Mouse (Mus musculus) MEL (cell line): ENCODE results near the gene Dlgap1. TPM values are rescaled to one million over a fixed set of nuclear protein-coding genes. Genes with fewer than 3 reads are reported as not detected.

Experiments used
- DNase-seq: peaks from one replicate; pipeline ENCODE4 v3.0.0; 2011; ENCODE audit warnings: low read depth, low spot score
- H3K27ac ChIP-seq: 2 replicates; pipeline ENCODE4 v1.5.1; 2012; ENCODE audit warnings: low read depth, mild to moderate bottlenecking, control low read depth, low read length, moderate library complexity; ENCODE audit not compliant: control insufficient read depth
- H3K27me3 ChIP-seq, 2 experiments: fragments of 150-350 bp in 1 of 2; sonication (generic) in 1 of 2; 2 replicates each; pipeline ENCODE4 v1.6.1; 2012; ENCODE audit warnings: low read length in 2 of 2, mild to moderate bottlenecking in 2 of 2, improper control_type of control experiment in 1 of 2, moderate library complexity in 1 of 2; ENCODE audit not compliant: insufficient read depth in 2 of 2, control insufficient read depth in 1 of 2
- H3K36me3 ChIP-seq, 2 experiments: 2 replicates each; pipeline ENCODE4 v1.6.1; 2012 to 2014; ENCODE audit warnings: low read length in 2 of 2, improper control_type of control experiment in 1 of 2, inconsistent platforms in 1 of 2, mild to moderate bottlenecking in 1 of 2; ENCODE audit not compliant: insufficient read depth in 2 of 2, control insufficient read depth in 1 of 2
- H3K4me1 ChIP-seq, 2 experiments: fragments of 150-350 bp in 1 of 2; sonication (generic) in 1 of 2; 2 replicates each; pipeline ENCODE4 v1.6.1; 2012; ENCODE audit warnings: low read length in 2 of 2, improper control_type of control experiment in 1 of 2, mild to moderate bottlenecking in 1 of 2; ENCODE audit not compliant: insufficient read depth in 2 of 2, control insufficient read depth in 1 of 2
- H3K4me3 ChIP-seq, 2 experiments: fragments of 150-350 bp in 1 of 2; sonication (generic) in 1 of 2; 2 replicates each; pipeline ENCODE4 v1.5.1; 2012; ENCODE audit warnings: low read depth in 2 of 2, low read length in 2 of 2, mild to moderate bottlenecking in 2 of 2, moderate library complexity in 2 of 2, control low read depth in 1 of 2, improper control_type of control experiment in 1 of 2; ENCODE audit not compliant: control insufficient read depth in 1 of 2, insufficient read depth in 1 of 2
- H3K79me2 ChIP-seq: 2 replicates; pipeline ENCODE4 v1.6.1; 2012; ENCODE audit warnings: mild to moderate bottlenecking, low read length, moderate library complexity; ENCODE audit not compliant: control insufficient read depth, poor library complexity, insufficient read depth
- H3K9ac ChIP-seq: 2 replicates; pipeline ENCODE4 v1.6.1; 2012; ENCODE audit warnings: low read depth, mild to moderate bottlenecking, control low read depth, low read length, moderate library complexity; ENCODE audit not compliant: control insufficient read depth, poor library complexity, severe bottlenecking
- H3K9me3 ChIP-seq: fragments of 150-350 bp; sonication (generic); replicated peaks from 2 replicates; pipeline ENCODE4 v1.6.1; 2012; ENCODE audit warnings: mild to moderate bottlenecking, low read length, improper control_type of control experiment, moderate library complexity; ENCODE audit not compliant: insufficient read depth
- GABPA ChIP-seq: IDR thresholded peaks from 2 replicates; pipeline ENCODE4 v1.6.1; 2012; ENCODE audit warnings: low read depth, mild to moderate bottlenecking, inconsistent platforms, low read length, improper control_type of control experiment, moderate library complexity
- HCFC1 ChIP-seq: IDR thresholded peaks from 2 replicates; pipeline ENCODE4 v1.6.1; 2012; ENCODE audit warnings: low read depth, mild to moderate bottlenecking, inconsistent platforms, low read length, improper control_type of control experiment, moderate library complexity
- JUND ChIP-seq: IDR thresholded peaks from 2 replicates; pipeline ENCODE4 v1.6.1; 2011; ENCODE audit warnings: low read depth, mild to moderate bottlenecking, improper control_type of control experiment, low read length
- KAT2A ChIP-seq: conservative IDR thresholded peaks from 2 replicates; pipeline ENCODE4 v1.6.1; 2012; ENCODE audit warnings: low read depth, low read length, improper control_type of control experiment, inconsistent platforms
- MXI1 ChIP-seq: IDR thresholded peaks from 2 replicates; pipeline ENCODE4 v1.6.1; 2011; ENCODE audit warnings: mild to moderate bottlenecking, low read depth, low read length, improper control_type of control experiment
- RCOR1 ChIP-seq: IDR thresholded peaks from 2 replicates; pipeline ENCODE4 v1.6.1; 2012; ENCODE audit warnings: low read depth, mild to moderate bottlenecking, inconsistent platforms, low read length, improper control_type of control experiment
- SIN3A ChIP-seq: IDR thresholded peaks from 2 replicates; pipeline ENCODE4 v1.6.1; 2012; ENCODE audit warnings: low read length, improper control_type of control experiment, inconsistent platforms
- TAL1 ChIP-seq: IDR thresholded peaks from 2 replicates; pipeline ENCODE4 v1.6.1; 2012; ENCODE audit warnings: mild to moderate bottlenecking, inconsistent platforms, low read length, moderate library complexity, mixed read lengths
- UBTF ChIP-seq: IDR thresholded peaks from 2 replicates; pipeline ENCODE4 v1.6.1; 2012; ENCODE audit warnings: low read depth, mild to moderate bottlenecking, inconsistent platforms, low read length, improper control_type of control experiment, moderate library complexity, borderline replicate concordance; ENCODE audit not compliant: insufficient read depth
- USF1 ChIP-seq: IDR thresholded peaks from 2 replicates; pipeline ENCODE4 v1.6.1; 2014; ENCODE audit warnings: low read depth, mild to moderate bottlenecking, inconsistent platforms, low read length, improper control_type of control experiment, moderate library complexity
- ZKSCAN1 ChIP-seq: IDR thresholded peaks from 2 replicates; pipeline ENCODE4 v1.6.1; 2012; ENCODE audit warnings: low read depth, mild to moderate bottlenecking, inconsistent platforms, low read length, improper control_type of control experiment, moderate library complexity
- ZMIZ1 ChIP-seq: IDR thresholded peaks from 2 replicates; pipeline ENCODE4 v1.6.1; 2012; ENCODE audit warnings: low read depth, mild to moderate bottlenecking, inconsistent platforms, low read length, improper control_type of control experiment, moderate library complexity
- polyA plus RNA-seq, 2 experiments: library from polyadenylated mRNA; stranded (reverse) in 1 of 2; unstranded in 1 of 2; fragments of >175 nt in 1 of 2; fragments of >200 nt in 1 of 2; gene quantifications; 2 replicates each; pipeline versions ENCODE4 v1.2.1 to v1.2.4; 2012; ENCODE audit warnings: low replicate concordance in 2 of 2, low read depth in 1 of 2; ENCODE audit not compliant: insufficient read length in 2 of 2, insufficient read depth in 1 of 2, missing spikeins in 1 of 2
- total RNA-seq: library from RNA; depleted of rRNA; stranded (reverse); fragments of 300-350 nt; gene quantifications from 2 replicates; pipeline ENCODE4 v1.2.3, GENCODE M21; 2012

Gene Dlgap1
- total and polyA plus RNA-seq, 3 experiments: 0.06 TPM; not detected in 2

DNA sequence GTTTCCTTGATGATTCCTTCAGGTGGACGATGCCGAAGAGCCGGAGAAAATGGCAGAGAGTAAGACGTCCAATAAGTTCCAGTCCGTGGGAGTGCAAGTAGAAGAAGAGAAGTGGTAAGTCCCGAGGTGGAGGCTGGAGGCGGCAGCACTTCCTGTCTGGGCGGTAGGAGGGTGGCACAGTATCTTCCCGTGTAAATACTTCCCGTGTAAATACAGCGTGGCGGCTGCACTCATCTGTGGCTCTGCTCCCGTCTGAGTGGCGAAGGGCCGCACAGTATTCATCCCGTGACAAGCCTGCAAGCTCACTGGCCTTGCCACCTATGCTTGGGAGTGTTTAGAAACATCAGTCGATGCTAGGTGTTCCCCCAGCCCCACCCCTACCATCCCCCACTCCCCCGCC lies 797.1 kb downstream of the Dlgap1 start:
- no peak overlapping the region for H3K9ac ChIP-seq
- no peak overlapping the region for H3K4me3 ChIP-seq
- H3K4me1 ChIP-seq: no peaks in the 10 kb centered on the region
- no peaks in the 10 kb centered on the region; a peak in 1 of 4 replicates for H3K27me3 ChIP-seq
- TF ChIP-seq USF1: no peak
- TF ChIP-seq HCFC1: no peak
- H3K27ac ChIP-seq: no peak overlapping the region
- no peaks in the 10 kb centered on the region for H3K9me3 ChIP-seq
- no peaks in the 10 kb centered on the region for H3K79me2 ChIP-seq
- no peaks in the 10 kb centered on the region for H3K36me3 ChIP-seq
- no peak for DNase-seq

- no peaks in the 10 kb centered on the region for H3K9me3 ChIP-seq
- no peak overlapping the region for H3K4me3 ChIP-seq
- no peaks in the 10 kb centered on the region for H3K36me3 ChIP-seq
- no peaks in the 10 kb centered on the region for H3K79me2 ChIP-seq
- no peak for TF ChIP-seq UBTF
- TF ChIP-seq ZMIZ1: no peak
- no peak for TF ChIP-seq HCFC1
- TF ChIP-seq JUND: no peak
- no peak for DNase-seq
- no peaks in the 10 kb centered on the region for H3K4me1 ChIP-seq
- no peak overlapping the region for H3K9ac ChIP-seq
- peaks cover 1 to 3% of the 10 kb centered on the region in 2 experiments; a peak in 3 of 4 replicates for H3K27me3 ChIP-seq
- no peak overlapping the region for H3K27ac ChIP-seq
These were observed 803.4 kb downstream of the Dlgap1 start for GRCm38 (mm10) chr17:70772120-70772899.

DNA sequence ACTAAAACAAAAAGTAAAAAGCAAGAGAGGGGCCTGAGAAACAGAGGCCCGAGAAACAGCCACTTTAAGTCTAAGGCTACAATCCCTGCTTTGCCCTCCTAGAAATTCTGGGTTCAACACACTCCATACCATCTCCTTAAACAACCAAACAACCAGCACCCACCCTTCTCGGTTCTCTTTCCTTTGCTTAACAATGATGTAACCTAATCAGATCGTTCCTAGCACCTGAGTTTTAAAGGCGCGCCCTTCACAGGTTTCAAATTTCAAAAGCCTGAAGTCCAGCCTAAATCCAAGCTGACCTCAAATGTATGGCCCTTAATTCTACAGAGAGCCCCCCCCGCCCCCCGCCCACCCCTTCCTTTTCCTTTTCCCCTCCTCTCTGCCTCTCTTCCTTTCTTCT lies 810.9 kb downstream of the Dlgap1 start:
- TF ChIP-seq RCOR1: no peak
- no peak for TF ChIP-seq SIN3A
- TF ChIP-seq MXI1: no peak
- no peak for TF ChIP-seq GABPA
- no peak for TF ChIP-seq ZKSCAN1
- TF ChIP-seq TAL1: no peak
- TF ChIP-seq KAT2A: no peak
- no peaks in the 10 kb centered on the region for H3K36me3 ChIP-seq
- no peaks in the 10 kb centered on the region for H3K4me1 ChIP-seq
- H3K9ac ChIP-seq: no peak overlapping the region
- no peak overlapping the region for H3K27ac ChIP-seq
- H3K79me2 ChIP-seq: no peaks in the 10 kb centered on the region
- H3K9me3 ChIP-seq: no peaks in the 10 kb centered on the region
- H3K4me3 ChIP-seq: no peak overlapping the region
- peaks cover 3 to 4% of the 10 kb centered on the region in 2 experiments; a peak in 2 of 4 replicates for H3K27me3 ChIP-seq
- no peak for DNase-seq
